Mouse (Mus musculus): ENCODE results near the gene Art5.
A peak's percentile ranks its signal among the peaks of the same experiment; 100 is the strongest.

Gene Art5

DNA sequence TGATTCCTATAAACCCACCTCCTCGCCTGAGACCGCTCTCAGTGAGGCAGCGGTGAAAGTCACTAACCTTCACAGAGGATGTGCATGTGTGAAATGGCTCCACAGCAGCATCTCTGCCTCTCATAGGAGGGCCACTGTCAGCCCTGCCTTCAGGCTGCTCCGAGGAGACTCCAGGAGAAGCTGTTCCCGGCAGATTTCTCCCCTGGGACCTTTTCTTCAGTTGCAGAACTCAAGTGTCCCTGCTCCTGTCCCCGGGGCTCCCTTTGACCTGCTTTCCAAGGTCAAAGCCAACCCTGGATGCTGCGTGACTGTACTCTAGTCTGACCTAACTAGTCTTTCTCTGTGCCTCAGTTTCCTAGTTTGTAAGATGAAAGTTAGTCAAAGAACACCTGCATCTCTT lies at the start of gene Art5:
Gene Art5, minus strand, starts transcription at position 319 of the 400 bp plus-strand sequence.
- DNase-seq (ENCODE audit: low spot score) = no peak

DNA sequence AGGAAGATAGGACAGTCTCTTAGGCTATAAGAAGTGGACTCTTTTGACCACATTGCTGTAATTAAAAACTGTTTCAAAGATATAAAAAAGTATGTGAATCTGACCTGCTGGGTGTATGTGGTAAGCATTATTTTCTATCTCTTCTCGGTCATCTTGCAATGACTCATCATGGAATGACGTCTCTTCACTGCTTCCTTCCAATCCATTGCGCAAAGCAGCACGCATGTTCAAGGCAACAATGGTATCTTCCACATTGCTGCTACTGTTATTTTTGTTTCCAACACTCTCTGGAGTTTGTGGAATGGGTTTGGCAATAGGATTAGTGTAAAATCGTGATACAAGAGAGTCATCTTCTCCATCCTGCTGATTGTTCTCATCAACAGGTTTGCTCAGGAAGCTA lies 44.4 kb upstream of the Art5 start:
- DNase-seq (ENCODE audit: low spot score) = no peak

DNA sequence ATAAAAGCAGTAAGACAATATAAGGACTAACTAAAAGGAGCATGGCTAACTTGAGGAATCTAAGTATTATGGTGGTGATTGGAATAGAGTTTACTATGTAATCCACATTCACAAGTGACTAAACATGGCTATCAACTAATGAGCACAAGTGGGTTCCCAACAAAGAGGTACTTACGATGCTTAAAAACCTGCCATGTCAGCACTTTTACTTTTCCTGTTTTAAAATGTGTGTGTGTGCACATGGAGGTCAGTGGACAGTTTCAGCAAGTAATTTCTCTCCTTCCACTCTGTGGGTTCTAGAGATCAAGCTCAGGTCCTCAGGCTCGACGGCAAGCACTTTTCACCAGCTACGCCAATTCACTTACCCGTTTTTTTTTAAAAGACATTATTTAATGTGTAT lies 28.6 kb upstream of the Art5 start:
- no peak for DNase-seq (ENCODE audit: low spot score)

DNA sequence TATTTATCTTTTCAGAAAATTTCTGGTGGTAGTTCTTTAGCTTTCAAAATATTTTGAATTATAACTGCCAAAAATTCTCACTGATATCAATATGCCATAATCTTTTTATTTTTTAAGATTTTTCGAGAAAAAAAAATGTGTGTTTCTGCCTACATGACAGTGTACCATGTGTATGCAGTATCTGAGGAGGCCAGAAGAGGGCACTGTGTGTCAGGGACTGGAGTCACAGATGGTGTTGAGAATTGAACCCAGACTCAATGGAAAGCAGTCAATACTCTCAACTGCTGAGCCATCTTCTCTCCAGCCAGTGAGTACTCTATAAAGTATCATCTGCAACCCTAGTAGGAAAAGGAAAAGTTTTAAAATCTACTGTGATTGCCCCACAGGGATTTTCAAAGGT lies 28.2 kb upstream of the Art5 start:
- DNase-seq (ENCODE audit: low spot score) = no peak

DNA sequence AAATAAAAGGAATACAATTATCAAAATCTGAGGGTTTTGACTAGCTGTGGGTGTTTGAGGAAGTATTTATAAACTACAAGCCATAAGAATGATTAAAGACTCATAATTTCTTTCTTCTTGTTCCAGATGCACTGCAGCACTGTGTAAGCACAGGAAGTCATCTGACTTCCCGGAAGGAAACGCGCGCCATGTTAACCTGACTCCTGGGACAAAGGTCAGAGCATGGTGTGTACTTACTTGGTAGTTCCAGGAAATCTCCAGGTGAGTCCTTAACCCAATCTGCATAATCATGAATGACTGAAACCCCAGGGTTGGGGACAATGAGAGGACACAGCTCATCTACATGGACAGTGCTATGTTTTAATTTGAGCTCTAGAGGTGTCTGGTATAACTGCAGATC lies 23.1 kb upstream of the Art5 start:
- DNase-seq (ENCODE audit: low spot score) = no peak

DNA sequence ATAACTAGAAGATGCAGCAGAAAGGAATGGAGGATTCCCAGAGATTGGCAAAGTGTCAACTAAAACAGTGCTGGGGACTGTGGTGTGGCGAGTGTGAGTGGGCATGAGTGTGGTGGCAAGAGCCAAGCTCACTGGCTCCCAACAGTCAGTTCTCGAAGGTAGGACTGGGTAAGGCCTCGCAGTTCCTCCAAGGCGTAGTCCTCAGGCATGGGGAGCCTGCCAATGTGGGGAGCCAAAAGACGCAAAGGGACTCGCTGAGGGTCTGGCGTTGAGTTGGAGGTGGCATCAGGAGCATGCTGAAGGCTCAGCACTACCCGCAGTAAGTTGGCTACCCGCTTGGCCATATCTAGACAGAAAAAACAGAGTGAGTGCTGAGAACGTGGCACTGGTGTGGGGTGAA lies 11.0 kb upstream of the Art5 start:
- no peak for DNase-seq (ENCODE audit: low spot score)

DNA sequence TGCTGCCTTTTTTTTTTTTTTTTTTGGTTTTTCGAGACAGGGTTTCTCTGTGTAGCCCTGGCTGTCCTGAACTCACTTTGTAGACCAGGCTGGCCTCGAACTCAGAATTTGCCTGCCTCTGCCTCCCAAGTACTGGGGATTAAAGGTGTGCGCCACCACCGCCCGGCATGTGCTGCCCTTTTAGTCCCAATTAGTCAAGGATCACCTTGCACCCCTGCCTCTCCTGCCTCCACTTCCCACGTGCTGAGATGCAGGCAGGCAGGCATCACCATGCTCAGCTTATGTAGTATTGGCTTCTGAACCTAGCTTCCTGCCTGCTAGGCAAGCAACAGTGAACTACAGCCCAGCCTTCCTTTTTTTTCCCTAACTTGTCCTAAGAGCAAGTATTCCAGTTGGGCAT lies 8.1 kb upstream of the Art5 start:
- no peak for DNase-seq (ENCODE audit: low spot score)

DNA sequence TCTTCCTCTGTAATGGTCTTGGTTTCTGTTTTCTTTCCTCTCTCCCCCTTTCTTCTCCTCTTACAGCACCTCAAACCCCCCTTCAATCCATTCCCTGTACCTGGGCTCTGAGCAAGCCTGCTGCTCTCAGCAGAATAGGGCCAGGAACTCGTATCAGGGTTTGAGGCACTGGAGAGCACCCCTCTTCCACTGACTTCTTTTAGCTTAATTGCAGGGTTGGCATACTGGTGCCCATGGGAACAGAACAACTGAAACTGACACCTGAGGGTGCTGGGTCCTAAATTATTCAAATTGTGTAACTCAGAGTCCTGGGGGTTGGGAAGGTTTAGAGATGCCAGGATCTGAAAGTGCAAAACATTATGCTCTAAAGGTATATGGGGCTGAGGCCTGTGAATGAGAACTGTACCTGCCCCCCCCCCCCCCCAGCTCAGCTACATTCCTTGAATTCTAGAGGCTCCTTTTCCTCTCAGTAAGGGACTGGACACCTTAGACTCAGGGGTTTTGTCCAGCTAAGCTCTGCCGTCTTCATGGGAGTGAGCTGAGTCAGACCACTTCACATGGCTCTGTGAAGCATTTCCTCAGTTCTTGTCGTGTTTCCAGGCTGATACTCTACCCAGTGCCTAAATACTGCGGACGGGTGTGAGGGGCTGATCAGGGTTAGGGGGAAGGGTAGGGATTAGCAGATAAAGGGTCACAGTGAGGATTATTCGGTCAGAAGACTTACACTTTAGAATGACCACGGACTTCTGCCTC lies 7.5 kb upstream of the Art5 start, which contains the start of gene Chrna10:
Gene Chrna10, minus strand, starts transcription at position 250 of the 753 bp plus-strand sequence.
- DNase-seq (ENCODE audit: low spot score) = no peak

DNA sequence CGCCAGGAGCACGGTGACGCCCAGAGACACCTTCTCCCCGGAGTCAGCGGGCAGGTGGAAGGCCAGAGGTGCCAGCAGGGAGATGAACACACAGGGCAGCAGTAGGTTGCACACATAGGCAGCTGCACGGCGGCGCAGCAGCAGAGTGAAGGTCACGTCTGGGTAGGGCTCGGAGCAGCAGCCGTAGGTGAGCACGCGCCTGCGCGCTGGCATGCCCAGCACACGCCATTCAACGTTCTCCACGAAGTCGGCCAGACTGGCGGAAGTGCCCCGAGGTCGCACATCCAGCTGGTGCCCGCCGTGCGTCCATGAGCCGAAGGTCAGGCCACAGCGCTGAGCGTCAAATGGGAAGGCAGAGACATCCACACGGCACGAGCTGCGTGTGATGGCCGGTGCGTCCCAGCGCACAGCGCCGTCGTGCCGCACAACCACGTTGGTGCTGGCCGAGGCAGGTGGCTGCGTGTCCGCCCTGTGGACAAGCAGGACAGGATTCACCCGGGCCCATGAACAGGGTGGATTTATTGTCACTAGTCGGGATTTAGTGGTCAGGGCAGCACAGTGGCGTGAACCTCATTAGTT lies 4.0 kb upstream of the Art5 start:
- DNase-seq (ENCODE audit: low spot score) = no peak

DNA sequence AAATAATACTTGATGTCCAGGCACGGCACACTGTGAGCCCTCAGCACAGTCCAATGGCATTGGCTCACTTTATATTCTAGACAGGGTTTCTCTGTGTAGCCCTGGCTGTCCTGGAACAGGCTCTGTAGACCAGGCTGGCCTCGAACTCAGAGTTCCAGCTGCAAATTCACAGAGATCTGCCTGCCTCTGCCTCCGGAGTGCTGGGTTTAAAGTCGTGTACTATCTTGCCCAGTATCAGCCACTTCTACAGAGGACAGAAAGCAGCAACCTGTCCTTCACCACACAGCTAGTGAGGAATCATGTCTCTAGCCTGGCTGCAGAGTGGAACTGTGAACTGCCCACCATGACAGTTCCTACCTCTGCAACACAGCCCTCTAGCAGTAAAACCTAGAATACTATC lies 457 bp upstream of the Art5 start:
- DNase-seq (ENCODE audit: low spot score) = no peak

DNA sequence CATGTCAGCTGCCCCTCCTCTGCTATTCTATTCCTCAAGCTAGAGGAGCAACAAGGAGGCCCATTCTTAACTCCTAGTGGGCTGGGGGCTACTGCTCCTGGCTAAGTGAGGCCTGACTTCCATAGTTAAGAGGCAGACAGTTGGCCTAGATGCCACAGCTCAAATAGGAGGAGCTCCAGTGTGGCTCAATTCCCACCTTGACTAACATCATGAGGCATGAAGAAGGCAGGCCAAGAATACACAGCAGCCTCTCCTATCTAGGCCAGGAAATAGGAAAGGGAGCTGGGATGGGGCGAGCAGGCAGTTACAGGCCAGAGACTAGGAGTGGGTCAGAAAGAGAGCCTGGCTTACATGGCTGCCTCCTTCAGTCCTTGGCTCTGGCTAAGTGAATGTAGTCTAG lies 1.1 kb downstream of the Art5 start:
- DNase-seq (ENCODE audit: low spot score) = no peak

DNA sequence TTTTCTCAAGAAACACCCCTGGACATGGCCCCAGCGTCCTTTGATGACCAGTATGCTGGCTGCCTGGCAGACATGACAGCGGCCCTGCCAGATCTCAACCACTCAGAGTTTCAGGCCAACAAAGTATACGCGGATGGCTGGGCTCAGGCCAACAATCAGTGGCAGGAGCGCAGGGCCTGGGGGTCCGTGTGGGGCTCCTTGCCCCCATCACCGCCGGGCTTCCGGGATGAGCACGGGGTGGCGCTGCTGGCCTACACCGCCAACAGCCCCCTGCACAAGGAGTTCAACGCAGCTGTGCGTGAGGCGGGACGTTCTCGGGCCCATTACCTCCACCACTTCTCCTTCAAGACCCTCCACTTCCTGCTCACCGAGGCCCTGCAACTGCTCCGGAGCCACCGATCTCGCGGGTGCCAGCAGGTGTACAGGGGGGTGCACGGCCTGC lies 2.6 kb downstream of the Art5 start:
- peak; percentile 27 for DNase-seq (ENCODE audit: low spot score)

DNA sequence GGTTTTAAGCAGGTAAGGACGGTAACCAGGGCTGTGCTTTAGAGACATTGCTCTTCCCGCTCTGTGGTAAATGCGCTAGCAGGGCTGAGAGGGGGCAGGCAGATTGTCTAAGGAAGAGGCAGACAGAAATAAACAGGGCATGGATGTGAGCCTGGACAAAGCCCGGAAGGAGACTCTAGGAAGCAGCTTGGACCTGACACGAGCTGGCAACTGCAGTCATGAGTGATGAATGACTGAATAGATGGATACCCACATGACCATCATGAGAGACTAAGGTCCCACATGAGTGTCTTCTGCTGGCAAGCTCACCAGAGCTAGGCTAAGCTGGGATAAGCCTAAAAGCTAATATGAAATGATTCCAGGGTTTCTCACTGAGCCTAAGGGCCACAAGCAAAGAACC lies 5.2 kb downstream of the Art5 start:
- no peak for DNase-seq (ENCODE audit: low spot score)

DNA sequence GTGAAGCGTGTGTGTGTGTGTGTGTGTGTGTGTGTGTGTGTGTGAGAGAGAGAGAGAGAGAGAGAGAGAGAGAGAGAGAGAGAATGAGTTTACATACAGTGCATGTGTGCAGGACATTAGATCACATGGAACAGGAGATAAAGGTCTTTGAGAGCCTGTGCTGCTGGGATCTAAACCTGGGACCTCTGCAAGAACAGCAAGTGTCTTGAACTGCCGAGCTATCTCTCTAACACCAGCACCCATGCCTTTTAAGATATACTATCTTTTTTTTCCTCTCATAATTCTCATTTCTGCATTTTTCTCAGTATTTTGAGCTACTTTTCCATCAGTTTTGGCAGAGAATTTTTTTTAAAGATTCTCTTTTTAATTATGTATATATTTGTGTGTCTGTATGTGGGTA lies 5.7 kb downstream of the Art5 start:
- no peak for DNase-seq (ENCODE audit: low spot score)

DNA sequence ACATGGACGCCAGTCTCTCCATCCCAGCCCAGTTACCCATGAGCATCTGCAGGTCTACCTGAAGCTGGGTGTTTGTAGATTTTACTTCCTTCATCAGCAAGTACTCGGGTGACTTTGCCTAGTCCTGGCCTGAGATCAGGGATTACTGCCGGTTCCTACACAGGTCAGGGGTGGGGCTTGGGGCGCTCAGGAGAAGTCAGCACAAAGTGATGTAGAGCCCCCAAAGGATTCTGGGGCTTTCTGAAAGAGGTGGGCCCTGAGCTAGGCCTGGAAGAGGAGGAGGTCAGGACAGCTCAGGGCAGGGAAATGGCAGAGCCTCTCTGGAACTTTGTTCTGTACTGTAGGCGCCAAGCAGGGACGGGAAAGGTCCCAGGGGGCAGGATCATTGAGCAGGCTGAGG lies 6.6 kb downstream of the Art5 start:
- DNase-seq (ENCODE audit: low spot score) = no peak

DNA sequence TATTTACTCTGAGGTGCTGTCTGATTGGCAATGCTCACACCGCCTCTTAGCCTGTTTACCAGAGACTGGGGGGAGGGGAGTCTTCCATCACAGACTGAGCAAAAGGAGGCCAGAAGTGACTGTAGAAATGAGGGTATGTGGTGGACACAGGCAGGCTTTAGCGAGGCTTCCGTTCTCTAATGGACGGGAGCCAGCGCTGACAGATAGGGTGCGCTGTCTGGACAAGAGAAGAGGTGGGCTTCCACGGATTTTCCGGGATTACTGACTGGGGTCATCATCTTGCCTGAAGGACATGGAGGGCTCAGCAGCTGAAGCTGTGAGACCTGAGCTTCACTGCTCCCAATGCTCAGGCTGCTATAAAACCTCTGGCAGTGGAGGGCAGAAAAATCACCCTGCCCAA lies 7.0 kb downstream of the Art5 start:
- no peak for DNase-seq (ENCODE audit: low spot score)

DNA sequence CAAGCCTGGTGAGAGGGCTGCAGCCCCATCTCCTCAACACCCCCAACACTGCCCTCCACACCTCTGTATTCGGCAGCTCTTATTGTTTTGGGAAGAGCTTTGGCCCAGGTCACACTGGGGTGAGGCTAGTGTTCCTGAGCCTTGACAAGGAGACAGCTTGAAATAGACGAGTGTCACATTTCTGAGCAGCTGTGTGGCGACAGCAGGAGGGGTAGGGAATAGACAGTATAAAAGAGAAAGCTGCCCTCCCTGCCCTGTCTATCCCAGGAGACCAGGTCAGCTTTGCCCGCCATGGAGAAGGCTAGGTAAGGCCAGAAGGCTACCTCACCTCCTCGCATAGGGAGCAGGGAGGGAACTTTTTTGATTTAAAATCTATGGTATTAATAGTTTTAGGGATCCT lies 7.8 kb downstream of the Art5 start, which contains the start of gene Art1:
Gene Art1, plus strand, starts transcription at position 257 of the 400 bp plus-strand sequence.
- DNase-seq (ENCODE audit: low spot score) = no peak

DNA sequence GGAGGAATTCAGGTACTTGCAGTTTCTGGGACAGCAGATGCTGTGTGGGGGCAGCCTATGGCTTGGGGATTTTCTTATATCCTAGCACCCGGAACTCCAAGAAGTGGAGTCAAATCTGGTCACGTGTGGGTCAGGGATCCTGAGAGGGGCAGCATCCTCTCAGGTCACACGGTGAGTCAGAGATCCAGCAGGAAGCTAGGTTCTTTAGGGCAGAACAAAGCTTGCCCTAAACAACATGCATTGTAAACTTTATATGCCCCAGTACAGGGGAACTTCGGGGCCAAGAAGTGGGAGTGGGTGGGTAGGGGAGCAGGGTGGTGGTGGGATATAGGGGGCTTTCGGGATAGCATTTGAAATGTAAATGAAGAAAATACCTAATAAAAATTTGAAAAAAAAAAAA lies 8.4 kb downstream of the Art5 start:
- no peak for DNase-seq (ENCODE audit: low spot score)

DNA sequence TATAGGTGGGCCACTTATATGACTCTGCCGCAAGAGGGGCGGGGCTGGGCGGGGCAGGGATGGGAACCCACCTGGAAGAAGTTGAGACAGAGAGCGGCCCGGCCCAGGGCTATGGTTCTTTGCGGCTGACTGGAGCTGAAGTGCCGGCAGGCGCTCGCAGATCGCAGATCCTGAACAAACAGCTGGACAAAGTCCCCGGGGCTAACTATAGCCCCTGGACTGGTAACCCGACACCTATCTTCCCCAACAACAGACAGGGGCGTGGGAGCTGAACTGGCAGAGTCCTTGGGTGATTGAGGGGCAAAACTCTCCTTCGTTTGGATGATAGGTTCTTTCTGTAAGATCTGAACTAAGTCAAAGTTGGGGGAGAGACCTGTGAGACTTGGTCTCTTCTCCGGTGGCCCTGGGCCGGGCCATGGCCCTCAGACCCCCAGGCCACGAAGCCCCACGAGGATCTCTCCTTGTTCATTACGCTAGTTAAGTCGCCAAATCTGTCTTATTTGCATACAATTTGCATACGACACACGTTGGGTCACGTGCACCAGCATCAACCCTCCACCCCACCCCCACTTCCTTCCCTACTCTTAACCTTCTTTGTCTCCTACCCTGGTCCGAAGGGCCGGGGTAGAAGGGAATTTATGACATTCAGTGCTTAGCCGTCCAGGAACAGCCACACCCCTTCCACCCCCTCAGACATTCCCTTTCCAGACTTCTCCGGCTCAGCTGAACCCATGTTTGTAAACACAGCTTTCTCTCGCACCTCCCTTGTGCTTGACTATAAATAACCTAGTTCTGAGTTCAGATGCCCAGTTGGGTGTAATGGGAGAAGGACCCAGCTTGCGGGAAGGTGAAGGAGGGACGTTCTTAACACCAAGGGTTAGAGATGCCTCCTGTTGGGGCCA lies 9.3 kb downstream of the Art5 start:
- no peak for DNase-seq (ENCODE audit: low spot score)

DNA sequence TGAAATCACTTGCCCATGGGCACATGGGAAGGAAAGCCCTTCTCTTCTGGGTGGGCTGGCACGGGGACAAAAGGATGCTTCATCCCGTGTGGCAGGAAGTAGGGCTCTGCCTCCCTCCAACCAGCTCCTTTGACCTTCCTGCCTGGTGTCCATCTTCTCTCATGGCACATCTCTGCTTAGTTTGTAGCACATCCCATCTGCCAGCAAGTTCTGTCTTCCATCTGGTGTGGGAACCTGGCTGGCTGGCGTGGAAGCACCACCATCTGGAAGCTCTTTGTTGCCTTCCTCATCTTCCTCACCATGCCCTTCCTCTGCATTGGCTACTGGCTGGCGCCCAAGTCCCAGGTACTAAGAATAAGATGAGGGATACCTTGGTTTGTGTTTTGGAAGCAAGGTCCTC lies 22.0 kb downstream of the Art5 start:
- no peak for DNase-seq (ENCODE audit: low spot score)

DNA sequence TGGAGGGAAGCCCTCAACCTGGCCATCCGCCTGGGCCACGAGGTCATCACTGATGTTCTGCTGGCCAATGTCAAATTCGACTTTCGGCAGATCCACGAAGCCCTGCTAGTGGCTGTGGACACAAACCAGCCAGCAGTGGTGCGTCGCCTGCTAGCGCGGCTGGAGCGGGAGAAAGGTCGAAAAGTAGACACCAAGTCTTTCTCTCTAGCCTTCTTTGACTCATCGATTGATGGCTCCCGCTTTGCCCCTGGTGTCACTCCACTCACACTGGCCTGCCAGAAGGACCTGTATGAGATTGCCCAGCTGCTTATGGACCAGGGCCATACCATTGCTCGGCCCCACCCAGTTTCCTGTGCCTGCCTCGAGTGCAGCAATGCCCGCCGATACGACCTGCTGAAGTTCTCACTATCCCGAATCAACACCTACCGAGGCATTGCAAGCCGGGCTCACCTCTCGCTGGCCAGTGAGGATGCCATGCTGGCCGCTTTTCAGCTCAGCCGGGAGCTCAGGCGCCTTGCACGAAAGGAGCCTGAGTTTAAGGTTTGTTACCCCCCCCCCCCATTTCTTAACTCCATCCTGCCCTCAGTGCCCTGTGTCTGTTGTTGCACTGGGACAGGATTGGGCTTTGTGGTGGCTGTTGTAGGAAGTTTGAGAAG lies 25.1 kb downstream of the Art5 start:
- DNase-seq (ENCODE audit: low spot score) = no peak

DNA sequence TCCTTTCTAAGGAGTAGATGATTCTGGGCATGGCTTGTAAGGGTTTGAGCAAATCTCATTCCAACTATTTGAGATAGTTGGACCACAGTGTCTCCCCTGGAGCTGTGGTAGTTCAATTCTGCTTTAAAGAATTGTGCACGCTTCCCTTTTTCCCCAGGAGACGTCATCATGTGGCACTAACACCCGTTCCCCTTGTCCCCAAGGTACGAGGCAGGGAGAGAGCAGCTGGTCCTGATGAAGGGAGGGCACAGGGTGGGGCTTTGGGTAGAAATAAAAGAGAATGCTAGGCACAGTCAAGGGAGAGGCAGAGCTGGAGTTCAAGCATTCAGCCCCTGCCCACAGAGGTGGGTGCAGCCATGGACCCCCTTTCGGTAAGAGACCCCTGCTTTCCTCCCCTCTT lies 26.5 kb downstream of the Art5 start, which contains the start of gene Trpc2:
Gene Trpc2, plus strand, starts transcription at position 301 of the 400 bp plus-strand sequence.
- no peak for DNase-seq (ENCODE audit: low spot score)

All from ovary, postnatal 36 days (tissue).